Mouse (Mus musculus) heart, adult 2 months (tissue): Measurements from ENCODE around the gene Fscn1. TPM values are rescaled to one million over a fixed set of nuclear protein-coding genes. Genes with fewer than 3 reads are reported as not detected.

Source experiments
- DNase-seq, 2 experiments: peaks; one replicate each; pipeline ENCODE4 v3.0.0; 2021
- H3K27ac ChIP-seq: fragments of 200-600 bp; 2 replicates; pipeline ENCODE4 v1.8.1; 2022
- H3K27me3 ChIP-seq: fragments of 200-500 bp; 2 replicates; pipeline ENCODE4 v1.6.1; 2012; ENCODE audit warnings: mild to moderate bottlenecking, low read length, inconsistent platforms, mixed read lengths; ENCODE audit not compliant: control insufficient read depth, insufficient read depth
- H3K36me3 ChIP-seq: fragments of 200-500 bp; 2 replicates; pipeline ENCODE4 v1.6.1; 2012; ENCODE audit warnings: low read length, inconsistent platforms; ENCODE audit not compliant: control insufficient read depth, insufficient read depth
- H3K4me1 ChIP-seq: fragments of 200-500 bp; 2 replicates; pipeline ENCODE4 v1.6.1; 2011; ENCODE audit warnings: low read length; ENCODE audit not compliant: control insufficient read depth, insufficient read depth
- H3K4me3 ChIP-seq: fragments of 200-600 bp; 2 replicates; pipeline ENCODE4 v1.8.1; 2022
- H3K79me2 ChIP-seq: fragments of 200-500 bp; replicated peaks from 2 replicates; pipeline ENCODE4 v1.6.1; 2012; ENCODE audit warnings: mild to moderate bottlenecking, inconsistent platforms, low read length, moderate library complexity, mixed read lengths; ENCODE audit not compliant: control insufficient read depth, insufficient read depth
- H3K9ac ChIP-seq: fragments of 200-500 bp; 2 replicates; pipeline ENCODE4 v1.6.1; 2012; ENCODE audit warnings: low read depth, mild to moderate bottlenecking, control low read depth, inconsistent platforms, low read length, mixed read lengths
- CTCF ChIP-seq: fragments of 200-600 bp; IDR thresholded peaks from 2 replicates; pipeline ENCODE4 v1.8.1; 2022; ENCODE audit warnings: antibody characterized with exemption, mild to moderate bottlenecking, moderate library complexity
- EP300 ChIP-seq: fragments of 200-500 bp; IDR thresholded peaks from 2 replicates; pipeline ENCODE4 v1.6.1; 2011; ENCODE audit warnings: low read depth, low read length, control low read depth; ENCODE audit not compliant: insufficient read depth
- POLR2A ChIP-seq: fragments of 200-500 bp; IDR thresholded peaks from 2 replicates; pipeline ENCODE4 v1.6.1; 2011; ENCODE audit warnings: mild to moderate bottlenecking, low read depth, low read length, control low read depth; ENCODE audit not compliant: insufficient read depth
- WGBS: fragments of 180-500 bp; shearing (Covaris S2); methylation state at CpG from one replicate; pipeline ENCODE4 v1.1.7; 2018; 5-methylcytosine and 5-hydroxymethylcytosine counted together
- intact Hi-C: fragments of 180-260 bp; cut with DNase I; formaldehyde crosslinking; loops from one replicate; pipeline ENCODE4 v1.15.1; 2025
- polyA plus RNA-seq: library from polyadenylated mRNA; depleted of rRNA; stranded (reverse); fragments of >200 nt; gene quantifications from 2 replicates; pipeline ENCODE4 v1.2.3, GENCODE M21; 2012
- total RNA-seq, 2 experiments: library from RNA; stranded (reverse); gene quantifications; 2 replicates each; pipeline ENCODE4 v1.2.3; 2021

Fscn1 gene
- total and polyA plus RNA-seq, 3 experiments = 18.7 to 37.0 (median 22.5) TPM

GRCm38 (mm10) chr5:142961881-142962443, 1.8 kb downstream of the Fscn1 start:
- H3K27me3 ChIP-seq = peaks cover 3% of the 10 kb centered on the region
- no peak for TF ChIP-seq CTCF
- TF ChIP-seq EP300 = 0 out of 2 replicates have a peak, but pooled peaks have one; percentile 62
- 4% methylated on average over 43 of the region's 43 CpGs for WGBS
- DNase-seq = peak; percentile 90
- peak overlapping the region; percentile 63 for H3K9ac ChIP-seq
- peaks cover 1% of the 10 kb centered on the region; the same call in 1 of the 2 replicates for H3K79me2 ChIP-seq
- peak overlapping the region; percentile 90 for H3K27ac ChIP-seq
- H3K36me3 ChIP-seq = no peaks in the 10 kb centered on the region
- intact Hi-C loops = loop anchor here (1.0 to 5.0 kb wide), 4 partner anchors 19 to 55 kb away; no protein-coding TSS in a partner anchor
- H3K4me1 ChIP-seq = peaks cover 7% of the 10 kb centered on the region
- peak overlapping the region; percentile 64 for H3K4me3 ChIP-seq

GRCm38 (mm10) chr5:142962444-142962961, 2.4 kb downstream of the Fscn1 start:
- DNase-seq = no peak
- WGBS = 19% methylated on average over 11 of the region's 11 CpGs
- TF ChIP-seq POLR2A (no peak), EP300 (no peak), CTCF (no peak)
- Histone ChIP-seq H3K4me1 (peaks cover 9% of the 10 kb centered on the region), H3K27me3 (peaks cover 3% of the 10 kb centered on the region), H3K4me3 (peak overlapping the region; percentile 64), H3K36me3 (no peaks in the 10 kb centered on the region), H3K27ac (peak overlapping the region; percentile 90), H3K9ac (peak overlapping the region; percentile 56), H3K79me2 (peaks cover 1% of the 10 kb centered on the region; the same call in 1 of the 2 replicates)
- intact Hi-C loops = loop anchor here (2.0 to 5.0 kb wide), 3 partner anchors 18 to 55 kb away; no protein-coding TSS in a partner anchor

GRCm38 (mm10) chr5:142963003-142963704, 3.0 kb downstream of the Fscn1 start:
- Histone ChIP-seq H3K4me3 (peak overlapping the region; percentile 29), H3K9ac (no peak overlapping the region), H3K36me3 (no peaks in the 10 kb centered on the region), H3K27ac (peak overlapping the region; percentile 49), H3K27me3 (peaks cover 3% of the 10 kb centered on the region), H3K4me1 (peaks cover 9% of the 10 kb centered on the region), H3K79me2 (peaks cover 1% of the 10 kb centered on the region; the same call in 1 of the 2 replicates)
- WGBS = 16% methylated on average over 13 of the region's 13 CpGs
- TF ChIP-seq EP300 (0 out of 2 replicates have a peak, but pooled peaks have one; percentile 20), CTCF (no peak)
- peak; percentile 52 to 56 for DNase-seq
- intact Hi-C loops = loop anchor here (2.0 to 5.0 kb wide), 3 partner anchors 18 to 54 kb away; no protein-coding TSS in a partner anchor

GRCm38 (mm10) chr5:142963705-142964494, 3.8 kb downstream of the Fscn1 start:
- TF ChIP-seq CTCF (no peak), EP300 (no peak), POLR2A (no peak)
- intact Hi-C loops = loop anchor here (2.0 to 5.0 kb wide), 3 partner anchors 17 to 53 kb away; no protein-coding TSS in a partner anchor
- Histone ChIP-seq H3K27ac (no peak overlapping the region; the same call in 1 of the 2 replicates), H3K4me3 (no peak overlapping the region), H3K9ac (no peak overlapping the region), H3K4me1 (peaks cover 9% of the 10 kb centered on the region), H3K27me3 (peaks cover 3% of the 10 kb centered on the region), H3K79me2 (peaks cover 1% of the 10 kb centered on the region; the same call in 1 of the 2 replicates), H3K36me3 (no peaks in the 10 kb centered on the region)
- 34% methylated on average over 17 of the region's 17 CpGs for WGBS
- DNase-seq = no peak

GRCm38 (mm10) chr5:142964650-142965049, 4.5 kb downstream of the Fscn1 start:
- no peak for TF ChIP-seq CTCF
- TF ChIP-seq POLR2A = no peak
- no peak for TF ChIP-seq EP300
- Histone ChIP-seq H3K27me3 (peaks cover 3% of the 10 kb centered on the region), H3K4me1 (peaks cover 9% of the 10 kb centered on the region), H3K79me2 (peaks cover 1% of the 10 kb centered on the region; the same call in 1 of the 2 replicates), H3K9ac (no peak overlapping the region), H3K36me3 (no peaks in the 10 kb centered on the region), H3K4me3 (no peak overlapping the region), H3K27ac (no peak overlapping the region; the same call in 1 of the 2 replicates)
- no peak for DNase-seq
- WGBS = 63% methylated on average over 6 of the region's 6 CpGs
- intact Hi-C loops = loop anchor here (5.0 kb wide), 2 partner anchors 33 to 53 kb away; no protein-coding TSS in a partner anchor
